In the genomic region with DNA sequence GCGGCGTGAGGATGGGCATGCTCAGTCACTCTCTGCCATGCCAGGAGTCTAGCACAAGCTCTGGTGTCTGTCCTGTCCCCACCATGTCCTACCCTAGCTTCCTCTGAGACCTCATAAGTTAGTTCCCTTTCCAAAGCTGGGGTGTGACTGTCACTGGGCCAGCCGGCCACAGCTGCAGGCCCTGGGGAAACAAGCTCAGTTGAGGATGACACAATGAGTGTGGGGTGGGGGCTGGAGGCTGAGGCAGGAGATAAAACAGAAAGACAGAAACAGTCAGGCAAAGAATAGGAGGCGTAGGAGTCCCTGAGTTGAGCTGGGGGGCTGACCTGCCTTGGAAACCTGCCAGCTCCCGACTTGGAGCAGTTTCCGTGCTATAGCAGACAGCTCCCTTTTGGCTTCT, we compare ENCODE assay signal across 8 mouse cellular contexts.
DNase-seq lines count a peak whose midpoint lies in the region; ATAC-seq and TF ChIP-seq lines count a peak whose summit lies in the region.

No protein-coding gene starts in this region.

- no peaks in the 10 kb centered on the region for H3K9me3 ChIP-seq in stomach, embryonic 14.5 days (ENCODE audit: control insufficient read depth, low read depth, low read length)
- no peaks in the 10 kb centered on the region for H3K9me3 ChIP-seq in stomach, postnatal 0 days (ENCODE audit: control insufficient read depth, low read length)
- no peaks in the 10 kb centered on the region for H3K9me3 ChIP-seq in liver, embryonic 12.5 days (replicated peaks)
- no peaks in the 10 kb centered on the region; the same call in 1 of the 2 replicates for H3K9me3 ChIP-seq in forebrain, embryonic 12.5 days
- no peaks in the 10 kb centered on the region for H3K9me3 ChIP-seq in midbrain, embryonic 11.5 days (ENCODE audit: control insufficient read depth, low read length)

- 59% methylated on average over 6 of the region's 6 CpGs for WGBS in stomach, embryonic 14.5 days
- WGBS in stomach, postnatal 0 days: 54% methylated on average over 6 of the region's 6 CpGs
- WGBS in liver, embryonic 12.5 days (ENCODE audit: insufficient replicate concordance): 64% methylated on average over 6 of the region's 6 CpGs
- 86% methylated on average over 6 of the region's 6 CpGs for WGBS in forebrain, embryonic 12.5 days
- WGBS in midbrain, embryonic 11.5 days: 80% methylated on average over 6 of the region's 6 CpGs

- H3K4me3 ChIP-seq in stomach, embryonic 14.5 days (ENCODE audit: low read depth, low read length): no peak overlapping the region
- no peak overlapping the region for H3K4me3 ChIP-seq in stomach, postnatal 0 days (ENCODE audit: low read depth, low read length)
- H3K4me3 ChIP-seq in liver, embryonic 12.5 days: no peak overlapping the region
- no peak overlapping the region for H3K4me3 ChIP-seq in forebrain, embryonic 12.5 days (replicated peaks)
- no peak overlapping the region for H3K4me3 ChIP-seq in midbrain, embryonic 11.5 days (ENCODE audit: low read depth, low read length)

- H3K4me2 ChIP-seq in stomach, embryonic 14.5 days (replicated peaks; ENCODE audit: low read depth, low read length): no peak overlapping the region
- no peak overlapping the region for H3K4me2 ChIP-seq in stomach, postnatal 0 days (replicated peaks; ENCODE audit: low read depth)
- H3K4me2 ChIP-seq in liver, embryonic 12.5 days: no peak overlapping the region
- H3K4me2 ChIP-seq in forebrain, embryonic 12.5 days: no peak overlapping the region
- H3K4me2 ChIP-seq in midbrain, embryonic 11.5 days: no peak overlapping the region

- no peak for TF ChIP-seq CTCF in stomach, postnatal 0 days (IDR thresholded peaks at IDR 0.05; ENCODE audit: low read depth)

- no peak overlapping the region for H3K27ac ChIP-seq in stomach, embryonic 14.5 days (ENCODE audit: low read length)
- H3K27ac ChIP-seq in stomach, postnatal 0 days (replicated peaks): no peak overlapping the region
- no peak overlapping the region for H3K27ac ChIP-seq in liver, embryonic 12.5 days
- no peak overlapping the region for H3K27ac ChIP-seq in forebrain, embryonic 12.5 days
- H3K27ac ChIP-seq in midbrain, embryonic 11.5 days (ENCODE audit: low read depth, low read length): no peak overlapping the region

- no peak for TF ChIP-seq EP300 in stomach, postnatal 0 days (optimal IDR thresholded peaks at IDR 0.05)

- ATAC-seq in stomach, embryonic 14.5 days (ENCODE audit: insufficient number of reproducible peaks, insufficient read depth, low FRiP score, low read depth): 0 out of 2 replicates have a peak, but pooled peaks have one; percentile 10
- ATAC-seq in stomach, postnatal 0 days (ENCODE audit: low FRiP score, low TSS enrichment): no peak
- 0 out of 2 replicates have a peak, but pooled peaks have one; percentile 21 for ATAC-seq in liver, embryonic 12.5 days
- ATAC-seq in forebrain, embryonic 12.5 days (ENCODE audit: low FRiP score): no peak
- ATAC-seq in midbrain, embryonic 11.5 days (ENCODE audit: low FRiP score): no peak

- H3K27me3 ChIP-seq in stomach, embryonic 14.5 days (ENCODE audit: control insufficient read depth, insufficient read depth, low read length): no peaks in the 10 kb centered on the region
- no peaks in the 10 kb centered on the region for H3K27me3 ChIP-seq in stomach, postnatal 0 days (ENCODE audit: control insufficient read depth, insufficient read depth, low read length)
- H3K27me3 ChIP-seq in liver, embryonic 12.5 days (replicated peaks): no peaks in the 10 kb centered on the region
- H3K27me3 ChIP-seq in forebrain, embryonic 12.5 days: peaks cover 21% of the 10 kb centered on the region
- H3K27me3 ChIP-seq in midbrain, embryonic 11.5 days (ENCODE audit: control insufficient read depth, insufficient read depth, low read length): no peaks in the 10 kb centered on the region

- no peaks in the 10 kb centered on the region for H3K4me1 ChIP-seq in stomach, embryonic 14.5 days (ENCODE audit: control insufficient read depth, insufficient read depth, low read length)
- no peaks in the 10 kb centered on the region for H3K4me1 ChIP-seq in stomach, postnatal 0 days (replicated peaks; ENCODE audit: control insufficient read depth, insufficient read depth)
- peaks cover 5% of the 10 kb centered on the region for H3K4me1 ChIP-seq in liver, embryonic 12.5 days
- H3K4me1 ChIP-seq in forebrain, embryonic 12.5 days: peaks cover 11% of the 10 kb centered on the region
- H3K4me1 ChIP-seq in midbrain, embryonic 11.5 days (ENCODE audit: control insufficient read depth, insufficient read depth, low read length): peaks cover 9% of the 10 kb centered on the region; the same call in 1 of the 2 replicates

- H3K9ac ChIP-seq in stomach, embryonic 14.5 days (replicated peaks; ENCODE audit: low read depth, low read length): no peak overlapping the region
- no peak overlapping the region for H3K9ac ChIP-seq in stomach, postnatal 0 days (ENCODE audit: low read length)
- no peak overlapping the region for H3K9ac ChIP-seq in liver, embryonic 12.5 days
- H3K9ac ChIP-seq in forebrain, embryonic 12.5 days: no peak overlapping the region
- no peak overlapping the region for H3K9ac ChIP-seq in midbrain, embryonic 11.5 days (ENCODE audit: low read length)

- no peaks in the 10 kb centered on the region for H3K36me3 ChIP-seq in stomach, embryonic 14.5 days (ENCODE audit: control insufficient read depth, insufficient read depth, low read length)
- H3K36me3 ChIP-seq in stomach, postnatal 0 days (ENCODE audit: control insufficient read depth, insufficient read depth, low read length): no peaks in the 10 kb centered on the region
- H3K36me3 ChIP-seq in liver, embryonic 12.5 days: no peaks in the 10 kb centered on the region
- H3K36me3 ChIP-seq in forebrain, embryonic 12.5 days (replicated peaks): no peaks in the 10 kb centered on the region
- no peaks in the 10 kb centered on the region for H3K36me3 ChIP-seq in midbrain, embryonic 11.5 days (ENCODE audit: control insufficient read depth, insufficient read depth, low read length)

- peak; percentile 6 for DNase-seq in cerebellum, adult 11-12 months
- no peak for DNase-seq in cerebellum, postnatal 4 days (ENCODE audit: low spot score in 2 of 2)
- DNase-seq in stomach, postnatal 0 days (ENCODE audit: low spot score): no peak
- peak; percentile 42 for DNase-seq in telencephalon, adult 2 months (ENCODE audit: low read depth, low spot score)
- DNase-seq in midbrain, embryonic 11.5 days (ENCODE audit: low spot score, missing footprints): no peak

Comparison
In these comparisons a context has a peak if more than half of its experiments do, and no peak if none do; other contexts are left out.
1. DNase-seq: peak in cerebellum, adult 11-12 months (single experiment) and telencephalon, adult 2 months (single experiment); none in cerebellum, postnatal 4 days (0 of 2), stomach, postnatal 0 days (single experiment) and midbrain, embryonic 11.5 days (single experiment).
2. ATAC-seq: peak in stomach, embryonic 14.5 days (single experiment) and liver, embryonic 12.5 days (single experiment); none in stomach, postnatal 0 days (single experiment), forebrain, embryonic 12.5 days (single experiment) and midbrain, embryonic 11.5 days (single experiment).